Mouse (Mus musculus) lung, embryonic 14.5 days (tissue): Measurements from ENCODE around the gene Itga9. TPM values are rescaled to one million over a fixed set of nuclear protein-coding genes. Genes with fewer than 3 reads are reported as not detected.

Source experiments
- ATAC-seq: fragments of 200-750 bp; cut with Nextera tagmentation; 2 replicates; pipeline ENCODE4 v1.8.0; 2017; ENCODE audit warnings: mild to moderate bottlenecking, moderate TSS enrichment, moderate library complexity; ENCODE audit not compliant: insufficient read depth
- DNase-seq: peaks from one replicate; pipeline ENCODE4 v3.0.0-alpha.2; 2015
- H3K27ac ChIP-seq: fragments of 300-500 bp; sonication (generic); 2 replicates; pipeline ENCODE4 v1.5.1; 2014; ENCODE audit warnings: low read depth, mild to moderate bottlenecking, moderate library complexity
- H3K27me3 ChIP-seq: fragments of 300-500 bp; sonication (generic); 2 replicates; pipeline ENCODE4 v1.6.1; 2014; ENCODE audit warnings: low read length, control low read depth; ENCODE audit not compliant: insufficient read depth
- H3K36me3 ChIP-seq: fragments of 300-500 bp; sonication (generic); 2 replicates; pipeline ENCODE4 v1.6.1; 2014; ENCODE audit warnings: control low read depth; ENCODE audit not compliant: insufficient read depth
- H3K4me1 ChIP-seq: fragments of 300-500 bp; sonication (generic); 2 replicates; pipeline ENCODE4 v1.6.1; 2014; ENCODE audit warnings: antibody characterized with exemption, control low read depth; ENCODE audit not compliant: insufficient read depth
- H3K4me2 ChIP-seq: fragments of 300-500 bp; sonication (generic); 2 replicates; pipeline ENCODE4 v1.6.1; 2014; ENCODE audit warnings: mild to moderate bottlenecking
- H3K4me3 ChIP-seq: fragments of 300-500 bp; sonication (generic); 2 replicates; pipeline ENCODE4 v1.5.1; 2014; ENCODE audit warnings: low read depth, low read length
- H3K9ac ChIP-seq: fragments of 300-500 bp; sonication (generic); 2 replicates; pipeline ENCODE4 v1.6.1; 2014
- H3K9me3 ChIP-seq: fragments of 300-500 bp; sonication (generic); 2 replicates; pipeline ENCODE4 v1.6.1; 2016; ENCODE audit warnings: low read depth, low read length, control low read depth
- CTCF ChIP-seq: IDR thresholded peaks from 2 replicates; pipeline ENCODE4 v1.5.1; 2016; ENCODE audit warnings: antibody characterized with exemption, low read depth
- WGBS: fragments of 180-500 bp; shearing (Covaris S2); extraction: QIAGEN DNeasy Blood & Tissue Kit; methylation state at CpG from one replicate; pipeline ENCODE4 v1.1.7; 2014; 5-methylcytosine and 5-hydroxymethylcytosine counted together
- polyA plus RNA-seq: library from polyadenylated mRNA; unstranded; fragments of >200 nt; fragmentation: Nextera tagmentation; extraction: Ambion mirVana; gene quantifications from 2 replicates; pipeline ENCODE4 v1.2.1, GENCODE M21; 2014

Itga9 gene
- polyA plus RNA-seq, 1 experiment from 2014 or later, result 28.7 TPM

DNA sequence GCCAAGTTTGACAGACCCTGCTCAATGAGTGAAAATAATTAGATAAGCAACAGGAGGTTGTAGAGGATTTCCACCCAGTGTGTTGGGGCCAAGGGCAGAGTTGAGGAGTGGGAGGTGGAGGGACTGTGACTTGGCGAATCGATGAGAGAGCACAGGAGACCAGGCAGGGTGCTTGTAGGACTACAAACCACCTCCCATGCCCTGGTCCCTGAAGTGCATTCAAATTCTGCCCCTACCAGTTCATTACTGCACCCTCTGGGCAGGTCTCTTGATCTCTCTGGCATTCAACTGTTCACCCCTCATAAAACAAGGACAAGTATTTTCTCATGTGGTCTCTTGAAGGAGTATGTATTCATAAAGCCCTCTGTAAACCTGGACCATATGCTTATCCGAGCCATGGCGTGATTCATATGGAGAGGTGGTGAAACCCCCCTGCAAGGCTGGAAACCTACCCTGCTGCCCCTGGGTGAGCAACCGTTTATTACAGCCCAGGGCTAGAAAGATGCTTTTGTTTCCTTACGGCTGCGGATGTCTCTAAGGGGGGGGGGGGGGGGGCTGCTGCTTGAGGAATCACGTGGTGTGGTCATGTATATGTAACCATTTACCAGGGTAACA is 143.0 kb downstream of the Itga9 start:
- WGBS, result 66% methylated on average over 8 of the region's 8 CpGs
- no peak overlapping the region for H3K9ac ChIP-seq
- no peaks in the 10 kb centered on the region for H3K27me3 ChIP-seq
- no peaks in the 10 kb centered on the region for H3K4me1 ChIP-seq
- H3K9me3 ChIP-seq, result no peaks in the 10 kb centered on the region
- no peak for DNase-seq
- TF ChIP-seq CTCF, result no peak
- H3K27ac ChIP-seq, result no peak overlapping the region
- no peak overlapping the region for H3K4me3 ChIP-seq
- no peak for ATAC-seq
- no peak overlapping the region for H3K4me2 ChIP-seq
- H3K36me3 ChIP-seq, result peaks cover 3% of the 10 kb centered on the region; the same call in 1 of the 2 replicates

- no peaks in the 10 kb centered on the region for H3K36me3 ChIP-seq
- TF ChIP-seq CTCF, result no peak
- H3K4me1 ChIP-seq, result no peaks in the 10 kb centered on the region
- H3K27ac ChIP-seq, result no peak overlapping the region
- DNase-seq, result no peak
- no peak overlapping the region for H3K4me2 ChIP-seq
- H3K9me3 ChIP-seq, result no peaks in the 10 kb centered on the region
- H3K27me3 ChIP-seq, result no peaks in the 10 kb centered on the region
- no peak for ATAC-seq
- H3K9ac ChIP-seq, result no peak overlapping the region
- no peak overlapping the region for H3K4me3 ChIP-seq
- WGBS, result 78% methylated on average over 7 of the region's 7 CpGs
These were observed 144.3 kb downstream of the Itga9 start for GRCm38 (mm10) chr9:118750828-118751227.

GRCm38 (mm10) chr9:118752376-118752775 is 145.9 kb downstream of the Itga9 start:
- no peak overlapping the region for H3K9ac ChIP-seq
- no peaks in the 10 kb centered on the region for H3K9me3 ChIP-seq
- ATAC-seq (no peak), DNase-seq (no peak)
- H3K36me3 ChIP-seq, result no peaks in the 10 kb centered on the region
- no peaks in the 10 kb centered on the region for H3K4me1 ChIP-seq
- no peak overlapping the region for H3K4me3 ChIP-seq
- H3K27ac ChIP-seq, result no peak overlapping the region
- 84% methylated on average over 2 of the region's 2 CpGs for WGBS
- H3K4me2 ChIP-seq, result no peak overlapping the region
- TF ChIP-seq CTCF, result no peak
- H3K27me3 ChIP-seq, result no peaks in the 10 kb centered on the region

DNA sequence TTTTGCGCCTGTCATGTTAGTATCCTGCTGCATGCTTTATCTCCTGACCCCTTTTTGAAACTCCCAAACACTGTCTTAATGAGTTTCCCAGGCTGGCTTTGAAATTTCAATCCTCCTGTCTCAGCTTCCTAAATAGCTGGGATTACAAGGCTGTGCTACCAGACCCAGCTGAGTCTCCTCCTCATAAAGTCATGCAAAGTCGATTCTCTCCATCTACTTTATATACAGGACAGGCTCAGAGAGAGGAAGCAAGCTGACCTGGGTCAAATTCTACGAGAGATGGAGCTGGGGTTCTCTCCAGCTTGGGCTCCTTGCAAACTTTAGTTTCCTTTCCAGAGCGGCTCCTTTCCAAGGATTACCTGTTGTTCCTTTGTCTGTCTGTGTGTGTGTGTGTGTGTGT is 153.0 kb downstream of the Itga9 start:
- no peak for ATAC-seq
- 35% methylated on average over 4 of the region's 4 CpGs for WGBS
- H3K9ac ChIP-seq, result no peak overlapping the region
- no peaks in the 10 kb centered on the region for H3K27me3 ChIP-seq
- no peak overlapping the region for H3K4me3 ChIP-seq
- no peak for DNase-seq
- H3K4me1 ChIP-seq, result peaks cover 16% of the 10 kb centered on the region
- no peaks in the 10 kb centered on the region for H3K9me3 ChIP-seq
- H3K27ac ChIP-seq, result no peak overlapping the region
- H3K36me3 ChIP-seq, result no peaks in the 10 kb centered on the region
- no peak for TF ChIP-seq CTCF
- no peak overlapping the region for H3K4me2 ChIP-seq

- TF ChIP-seq CTCF, result no peak
- H3K27ac ChIP-seq, result peak overlapping the region; percentile 18; the same call in 1 of the 2 replicates
- WGBS, result 53% methylated on average over 8 of the region's 8 CpGs
- no peak for DNase-seq
- H3K4me2 ChIP-seq, result no peak overlapping the region
- H3K9me3 ChIP-seq, result no peaks in the 10 kb centered on the region
- ATAC-seq, result no peak
- no peaks in the 10 kb centered on the region for H3K36me3 ChIP-seq
- H3K9ac ChIP-seq, result no peak overlapping the region
- no peaks in the 10 kb centered on the region for H3K27me3 ChIP-seq
- H3K4me1 ChIP-seq, result peaks cover 23% of the 10 kb centered on the region
- no peak overlapping the region for H3K4me3 ChIP-seq
These were observed 155.6 kb downstream of the Itga9 start for GRCm38 (mm10) chr9:118761953-118762590.

GRCm38 (mm10) chr9:118762759-118763158 is 156.3 kb downstream of the Itga9 start:
- H3K4me2 ChIP-seq, result no peak overlapping the region
- no peak for ATAC-seq
- H3K4me1 ChIP-seq, result peaks cover 23% of the 10 kb centered on the region
- H3K4me3 ChIP-seq, result no peak overlapping the region
- DNase-seq, result peak; percentile 65
- H3K27me3 ChIP-seq, result no peaks in the 10 kb centered on the region
- 32% methylated on average over 7 of the region's 7 CpGs for WGBS
- H3K9me3 ChIP-seq, result no peaks in the 10 kb centered on the region
- H3K36me3 ChIP-seq, result no peaks in the 10 kb centered on the region
- peak overlapping the region; percentile 9; the same call in 1 of the 2 replicates for H3K9ac ChIP-seq
- TF ChIP-seq CTCF, result no peak
- 0 out of 2 replicates have a peak overlapping the region, but pooled peaks have one; percentile 33 for H3K27ac ChIP-seq

DNA sequence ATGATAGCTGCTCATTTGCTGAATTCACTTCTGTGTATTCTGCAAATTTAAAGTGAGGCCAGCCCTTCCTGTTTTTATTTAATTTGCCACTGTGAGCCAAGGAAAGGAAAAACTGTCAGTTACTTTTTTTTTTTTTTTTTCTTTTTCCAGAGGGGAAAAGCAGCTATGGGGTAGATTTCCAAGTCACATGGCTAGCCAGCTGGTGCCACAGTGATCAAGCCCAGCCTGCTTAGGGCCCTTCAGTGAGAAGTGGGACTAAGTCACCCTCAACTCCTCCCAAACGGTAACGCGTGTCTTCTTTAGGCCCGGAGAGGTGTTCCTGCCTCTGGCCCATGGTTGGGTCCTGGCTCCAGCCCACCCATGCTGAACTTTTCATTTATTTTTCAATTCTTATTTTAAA is 156.7 kb downstream of the Itga9 start:
- Histone ChIP-seq H3K4me2 (no peak overlapping the region), H3K36me3 (no peaks in the 10 kb centered on the region), H3K27me3 (no peaks in the 10 kb centered on the region), H3K9me3 (no peaks in the 10 kb centered on the region), H3K9ac (peak overlapping the region; percentile 9), H3K4me1 (peaks cover 23% of the 10 kb centered on the region), H3K4me3 (no peak overlapping the region), H3K27ac (no peak overlapping the region)
- 72% methylated on average over 4 of the region's 4 CpGs for WGBS
- ATAC-seq (no peak), DNase-seq (peak; percentile 49)
- no peak for TF ChIP-seq CTCF
